Mouse (Mus musculus): ENCODE data around the gene Glud1.

GRCm38 (mm10) chr14:34382921-34383704 lies 72.6 kb downstream of the Glud1 start:
- no peak for TF ChIP-seq CTCF (conservative IDR thresholded peaks at IDR 0.05; ENCODE audit: insufficient read depth, insufficient read length, low read depth, low read length)
- TF ChIP-seq POLR2A (IDR thresholded peaks at IDR 0.05; ENCODE audit: low read depth, low read length), result no peak
